Mouse (Mus musculus) gastrocnemius, postnatal 14 days (tissue): ENCODE data around the gene Pde2a. TPM values are rescaled to one million over a fixed set of nuclear protein-coding genes. Genes with fewer than 3 reads are reported as not detected.
A peak's percentile ranks its signal among the peaks of the same experiment; 100 is the strongest.

Source experiments
- DNase-seq: peaks from one replicate; pipeline ENCODE4 v3.0.0; 2021; ENCODE audit warnings: mixed read lengths
- intact Hi-C: fragments of 180-260 bp; cut with DNase I; formaldehyde crosslinking; loops from one replicate; pipeline ENCODE4 v1.15.1; 2025; ENCODE audit warnings: low total_unique reads
- long read RNA-seq, 2 experiments: library from polyadenylated mRNA; stranded (forward); transcript quantifications; one replicate each; pipeline ENCODE4 v2.0.0; 2021
- total RNA-seq, 2 experiments: library from RNA; stranded (reverse); gene quantifications; 2 replicates each; pipeline ENCODE4 v1.2.3; 2021

The Pde2a gene
- total RNA-seq = 10 to 100 TPM; 35.1 to 37.3 TPM
- long read RNA-seq, experiment 1, partial matches to known transcripts = 67 of 75 reads
- long read RNA-seq, experiment 1, other reads (novel, unspliced or antisense) = 8 of 75 reads
- long read RNA-seq, experiment 2, partial matches to known transcripts = 35 of 51 reads
- long read RNA-seq, experiment 2, other reads (novel, unspliced or antisense) = 16 of 51 reads

DNA sequence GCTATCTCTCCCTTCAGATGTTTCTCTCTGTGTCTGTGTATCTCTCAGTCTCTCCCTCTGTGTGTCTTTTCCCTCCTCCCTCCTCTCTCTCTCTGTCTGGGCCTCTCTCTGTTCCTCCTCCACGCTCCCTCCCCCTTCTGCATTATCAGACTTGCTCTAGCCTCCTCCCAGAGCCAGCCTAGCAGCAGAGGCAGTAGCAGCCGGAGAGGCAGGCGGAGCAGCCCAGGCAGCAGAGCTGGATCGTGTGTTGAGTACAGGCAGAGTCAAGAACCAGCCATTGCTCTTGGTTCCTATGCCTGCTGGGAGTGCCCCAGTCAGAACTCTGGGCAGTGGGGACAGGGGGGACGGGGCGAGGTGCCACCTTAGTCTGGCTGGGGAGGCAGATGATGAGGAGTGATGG, at the start of gene Pde2a:
Pde2a (plus strand) TSS at position 163 of the 400 bp plus-strand sequence.
- DNase-seq = no peak
- intact Hi-C loops = loop anchor here (10.0 kb wide), 1 partner anchor 193 kb away; no protein-coding TSS in a partner anchor

DNA sequence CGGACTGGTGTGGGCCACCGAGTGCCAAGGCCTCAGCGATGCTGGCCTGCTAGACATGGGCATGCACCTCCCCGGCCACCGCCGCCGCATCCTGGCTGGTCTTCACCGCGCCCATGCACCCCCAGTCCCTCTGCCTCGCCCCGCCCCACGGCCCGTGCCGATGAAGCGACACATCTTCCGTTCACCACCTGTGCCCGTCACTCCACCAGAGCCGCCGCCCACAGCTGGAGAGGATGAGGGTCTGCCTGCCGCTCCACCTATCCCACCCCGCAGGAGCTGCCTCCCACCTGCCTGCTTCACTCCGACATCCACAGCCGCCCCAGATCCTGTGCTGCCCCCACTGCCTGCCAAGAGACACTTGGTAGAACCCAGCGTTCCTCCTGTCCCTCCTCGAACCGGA, 48.4 kb upstream of the Pde2a start:
- DNase-seq = no peak

DNA sequence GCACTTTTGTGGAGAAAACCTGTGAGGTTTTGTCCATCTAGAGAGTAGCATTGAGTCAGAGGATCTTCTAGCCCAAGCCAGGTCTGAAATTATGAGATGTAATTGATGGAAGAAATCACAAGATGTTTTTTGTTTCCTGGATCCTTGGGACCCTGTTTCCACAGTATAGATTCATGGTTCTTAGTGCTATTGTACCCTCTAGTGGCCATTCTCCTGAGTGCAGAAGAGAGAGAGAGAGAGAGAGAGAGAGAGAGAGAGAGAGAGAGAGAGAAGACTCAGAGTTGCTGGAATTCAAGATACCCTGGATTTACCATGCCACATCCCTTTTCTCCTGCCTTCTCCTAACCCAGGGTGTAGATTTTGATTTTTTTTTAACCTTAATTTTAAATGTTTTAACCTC, 47.3 kb upstream of the Pde2a start:
- no peak for DNase-seq
- intact Hi-C loops = no loop called here

More for the DNA sequence above, 48.4 kb upstream of the Pde2a start:
- intact Hi-C loops = loop anchor here (2.0 kb wide), 1 partner anchor 60 kb away; no protein-coding TSS in a partner anchor

DNA sequence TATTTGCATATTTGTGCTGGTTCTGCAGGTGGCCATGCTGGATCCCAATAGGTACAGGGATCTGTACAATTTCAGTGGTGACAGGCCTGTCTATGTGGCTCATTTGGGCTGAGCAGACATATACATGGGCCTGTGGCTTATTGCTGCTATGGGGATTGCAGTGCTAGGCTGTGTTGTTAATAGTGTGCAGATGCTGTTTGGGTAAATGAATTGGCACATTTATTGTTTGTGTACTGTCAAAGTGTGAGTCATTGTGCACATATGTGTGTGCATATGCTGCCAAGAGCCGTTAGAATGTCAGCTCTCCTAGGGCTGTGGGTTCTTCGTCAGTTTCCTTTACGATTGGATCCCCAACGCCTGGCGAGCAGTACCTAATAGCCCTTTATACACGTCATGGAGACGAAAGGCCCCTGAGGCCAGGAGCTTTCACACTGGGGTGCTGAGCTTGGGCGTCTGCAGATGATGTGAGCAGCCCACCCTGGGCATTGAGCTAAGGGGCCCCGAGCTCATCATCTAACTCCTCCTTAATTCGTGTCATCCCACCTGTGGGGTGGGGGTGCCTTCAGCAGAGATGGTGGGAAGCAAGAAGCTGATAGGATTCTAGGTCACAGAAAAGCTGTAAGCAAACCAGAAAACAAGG, 44.7 kb upstream of the Pde2a start:
- intact Hi-C loops = no loop called here

DNA sequence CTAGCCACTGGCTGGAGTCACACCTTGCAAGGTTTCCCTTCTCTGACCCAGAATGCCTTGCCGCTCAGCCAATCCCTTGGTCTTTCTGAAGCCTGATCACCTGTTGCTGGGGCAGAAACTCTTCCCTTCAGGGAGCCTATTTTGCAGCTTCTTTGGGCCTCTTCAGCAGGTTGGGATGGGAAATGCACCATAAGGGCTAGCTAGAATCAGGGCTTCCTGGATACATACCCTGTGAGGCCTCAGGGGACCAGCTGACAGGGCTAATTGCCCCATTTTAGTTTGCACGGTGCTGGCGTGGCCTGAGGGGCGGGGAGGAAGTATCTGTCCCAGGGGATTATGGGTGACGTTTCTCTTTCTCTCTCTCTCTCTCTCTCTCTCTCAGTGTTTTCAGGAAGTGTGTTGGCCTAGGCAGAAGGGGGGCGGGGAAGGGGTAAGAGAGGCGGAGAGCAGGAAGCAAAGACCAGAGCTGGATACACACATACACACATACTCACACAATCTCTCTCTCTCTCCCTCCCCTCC, 43.7 kb upstream of the Pde2a start:
- intact Hi-C loops = no loop called here
- DNase-seq = peak; percentile 74

More for the DNA sequence above, 44.7 kb upstream of the Pde2a start:
- no peak for DNase-seq

DNA sequence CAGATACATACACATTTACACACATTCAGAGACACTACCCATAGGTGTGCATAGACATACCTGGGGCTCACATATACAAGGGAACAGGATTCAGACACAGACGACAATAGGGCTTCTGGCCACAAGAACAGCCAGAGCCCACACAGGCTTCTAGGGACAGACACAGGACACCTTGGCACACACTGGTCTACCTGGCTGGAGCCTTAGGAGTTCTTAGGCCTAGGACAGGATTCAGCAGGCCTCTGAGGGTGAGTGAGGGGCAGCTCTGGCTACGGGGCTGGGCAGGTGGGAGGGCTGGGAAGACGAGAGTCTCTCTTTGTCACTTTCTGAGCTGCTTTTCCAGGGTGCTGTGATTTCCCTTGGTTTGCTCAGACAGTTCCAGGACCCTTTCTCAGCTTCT, 43.2 kb upstream of the Pde2a start:
- intact Hi-C loops = no loop called here

DNA sequence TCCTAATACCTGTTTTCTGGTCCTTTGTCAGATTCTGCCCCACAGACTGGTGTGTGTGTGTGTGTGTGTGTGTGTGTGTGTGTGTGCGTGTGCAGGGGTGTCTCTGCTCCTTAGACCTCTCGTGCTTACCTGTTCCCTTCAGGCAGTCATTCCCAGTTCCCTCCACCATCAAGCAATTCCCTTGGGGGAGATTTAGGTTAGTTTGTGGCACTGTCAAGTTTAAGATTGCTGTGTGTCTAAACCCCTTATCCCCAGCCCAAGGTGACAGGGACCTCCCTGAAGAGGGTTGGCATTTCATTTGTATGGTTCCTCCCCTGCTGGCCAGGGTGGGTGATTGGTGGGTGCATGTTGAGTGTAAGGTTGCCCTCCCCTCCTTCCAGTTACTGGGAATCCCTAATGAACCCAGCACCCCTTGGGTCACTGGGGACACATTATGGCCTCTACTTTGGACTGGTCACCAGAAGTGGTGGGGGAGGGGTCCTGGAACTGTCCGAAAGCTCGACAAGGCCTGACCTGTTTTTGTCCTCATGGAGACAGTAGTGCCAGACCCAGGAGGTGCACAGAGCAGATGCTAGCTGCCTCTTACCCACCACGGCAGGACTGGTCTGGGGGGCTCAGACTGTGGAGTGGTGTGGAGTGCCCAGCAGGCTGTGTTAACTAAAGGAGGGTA, 42.6 kb upstream of the Pde2a start:
- DNase-seq = no peak
- intact Hi-C loops = no loop called here

More for the DNA sequence above, 43.2 kb upstream of the Pde2a start:
- DNase-seq = no peak

DNA sequence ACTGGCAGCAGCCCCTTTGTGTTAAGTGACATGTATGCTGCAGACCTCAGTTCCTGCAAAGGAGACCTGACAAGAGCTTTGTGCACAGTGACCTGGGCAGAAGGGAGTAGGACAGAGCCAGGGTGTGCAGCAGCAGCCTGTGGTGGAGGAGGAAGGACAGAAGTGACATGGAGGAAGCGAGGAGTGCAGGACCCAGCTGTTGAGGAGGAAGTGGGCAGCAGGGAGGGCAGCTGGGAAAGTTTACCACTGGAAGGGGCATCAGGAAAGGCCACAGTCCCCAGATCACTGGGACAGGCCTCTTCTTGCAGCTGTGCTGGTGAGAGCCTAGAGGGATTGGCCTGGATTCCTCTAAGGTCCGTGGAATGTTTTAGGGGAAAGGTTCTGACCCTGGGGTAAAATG, 41.8 kb upstream of the Pde2a start:
- no peak for DNase-seq
- intact Hi-C loops = loop anchor here (5.0 kb wide), 1 partner anchor 307 kb away; no protein-coding TSS in a partner anchor

DNA sequence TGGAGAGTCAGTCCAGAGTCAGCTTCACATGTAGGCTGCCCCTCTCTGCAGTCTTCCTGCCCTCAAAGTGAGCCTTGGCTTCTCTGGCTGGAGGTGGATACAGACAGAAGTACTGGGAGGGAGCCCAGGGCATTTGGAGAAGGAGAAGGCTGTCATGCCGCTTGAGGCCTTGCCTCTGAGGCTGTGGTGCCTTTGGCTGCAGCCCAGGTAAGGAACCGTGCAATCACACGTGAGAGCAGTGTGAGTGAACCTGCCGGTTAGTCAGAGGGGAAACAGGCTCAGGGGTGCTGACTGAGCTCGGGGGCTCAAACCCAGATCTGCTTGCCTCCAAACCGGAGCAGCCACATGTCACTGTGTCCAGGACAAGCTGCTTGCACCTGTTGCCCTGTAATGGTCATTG, 40.0 kb upstream of the Pde2a start:
- no peak for DNase-seq
- intact Hi-C loops = loop anchor here (5.0 kb wide), 1 partner anchor 309 kb away; no protein-coding TSS in a partner anchor

DNA sequence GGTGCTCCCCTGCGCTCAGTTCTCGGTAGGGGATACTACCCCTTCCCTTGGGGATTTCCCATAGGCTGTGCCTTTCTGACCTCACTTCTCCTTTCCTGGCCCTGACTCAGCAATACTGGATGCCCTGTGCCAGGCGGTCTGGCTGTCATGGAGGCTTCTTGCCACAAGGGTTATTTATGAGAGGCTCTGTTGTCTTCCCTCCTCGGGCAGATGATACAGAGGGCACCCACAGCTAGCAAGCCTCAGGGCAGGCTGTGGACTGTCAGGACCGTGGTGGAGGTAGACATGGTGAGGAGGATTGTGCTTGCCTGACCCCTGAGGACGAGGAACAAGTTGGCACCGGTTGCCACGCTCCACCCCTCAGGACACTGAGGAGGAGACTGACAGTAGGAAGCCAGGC, 39.1 kb upstream of the Pde2a start:
- peak; percentile 48 for DNase-seq
- intact Hi-C loops = loop anchor here (5.0 kb wide), 1 partner anchor 310 kb away; no protein-coding TSS in a partner anchor

DNA sequence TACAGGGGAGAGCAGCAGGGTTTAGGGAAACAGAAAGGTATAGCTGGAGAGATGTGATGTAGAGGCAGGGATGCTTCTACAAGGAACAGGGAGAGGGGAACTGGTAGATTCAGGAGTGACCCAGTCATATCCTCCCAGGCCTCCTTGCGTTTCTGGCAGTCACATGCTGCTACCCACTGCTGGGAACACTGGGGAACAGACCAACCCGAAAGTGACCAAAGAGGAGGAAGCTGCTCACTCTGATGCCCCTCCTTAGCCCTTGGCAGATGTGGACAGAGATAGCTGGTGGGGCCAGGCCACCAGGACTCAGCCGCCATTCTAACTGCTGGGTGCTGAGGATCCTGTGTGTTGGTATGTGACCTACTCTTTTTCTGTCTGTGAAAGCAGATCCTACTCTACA, 37.7 kb upstream of the Pde2a start:
- DNase-seq = no peak
- intact Hi-C loops = loop anchor here (5.0 kb wide), 1 partner anchor 311 kb away; no protein-coding TSS in a partner anchor

DNA sequence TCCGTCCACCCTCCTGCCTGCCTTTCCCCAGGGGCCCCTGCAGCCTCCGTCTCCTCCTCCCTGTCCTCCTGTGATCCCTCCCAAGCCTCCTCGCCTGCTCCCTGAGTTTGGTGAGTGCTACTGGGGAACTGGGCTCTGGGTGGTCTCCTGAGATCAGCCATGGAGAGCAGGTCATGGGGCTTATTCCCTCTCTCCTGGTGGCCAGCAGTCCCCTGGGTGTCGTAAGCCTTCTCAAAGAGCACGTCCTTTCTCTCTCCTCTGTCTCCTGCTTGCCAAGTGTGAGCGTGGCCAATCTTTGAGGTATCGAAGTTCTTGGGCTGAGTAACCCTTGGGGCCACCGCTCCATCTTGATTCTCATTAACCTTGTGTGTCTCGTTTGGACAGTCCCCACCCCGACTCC, 36.6 kb upstream of the Pde2a start:
- DNase-seq = no peak
- intact Hi-C loops = loop anchor here (5.0 kb wide), 1 partner anchor 313 kb away; no protein-coding TSS in a partner anchor

DNA sequence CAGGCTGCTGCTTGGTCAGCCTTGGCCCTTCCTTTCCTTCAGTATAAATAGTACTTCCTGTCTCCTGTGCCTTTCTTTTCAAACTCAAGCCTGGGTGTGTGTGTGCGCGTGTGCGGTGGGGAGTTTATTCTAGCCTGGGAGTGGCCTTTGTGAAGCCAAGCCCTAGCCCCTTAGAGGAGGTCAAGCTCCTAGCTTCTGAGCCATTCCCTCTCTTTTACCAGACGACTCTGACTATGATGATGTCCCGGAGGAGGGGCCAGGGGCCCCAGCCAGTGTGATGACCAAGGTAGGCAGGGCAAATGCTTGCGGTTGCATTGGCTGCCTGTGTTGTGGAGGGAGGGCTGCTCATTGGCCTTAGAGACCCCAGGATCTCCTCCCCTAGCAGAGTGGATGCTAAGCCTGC, 36.2 kb upstream of the Pde2a start:
- DNase-seq = peak; percentile 52
- intact Hi-C loops = no loop called here

DNA sequence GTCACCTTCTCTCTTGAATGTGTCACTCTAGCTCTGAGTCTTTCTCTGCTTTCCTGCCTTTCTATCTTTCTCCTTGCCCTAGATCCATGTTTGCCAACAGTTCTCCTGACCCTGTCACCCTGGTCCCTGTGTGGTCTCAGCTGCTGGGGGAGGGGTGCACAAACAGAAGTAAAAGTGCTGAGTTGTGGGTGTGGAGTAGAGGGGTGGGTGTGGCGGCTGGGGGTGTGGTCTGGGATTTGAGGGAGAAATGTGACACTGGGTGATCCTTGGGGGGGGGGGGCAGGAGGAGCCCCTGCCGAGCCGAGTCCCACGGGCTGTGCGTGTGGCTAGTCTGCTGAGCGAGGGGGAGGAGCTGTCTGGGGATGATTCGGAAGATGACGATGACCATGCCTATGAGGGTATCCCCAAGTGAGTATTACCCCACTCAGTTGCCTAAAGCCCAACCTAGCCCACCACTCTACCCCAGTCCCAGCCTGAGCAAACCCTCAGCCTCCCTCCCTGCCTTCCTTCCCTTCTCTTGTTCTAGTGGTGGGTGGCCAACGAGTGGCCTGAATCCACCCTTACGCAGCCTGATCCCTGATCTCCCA, 35.5 kb upstream of the Pde2a start:
- DNase-seq = no peak
- intact Hi-C loops = no loop called here

DNA sequence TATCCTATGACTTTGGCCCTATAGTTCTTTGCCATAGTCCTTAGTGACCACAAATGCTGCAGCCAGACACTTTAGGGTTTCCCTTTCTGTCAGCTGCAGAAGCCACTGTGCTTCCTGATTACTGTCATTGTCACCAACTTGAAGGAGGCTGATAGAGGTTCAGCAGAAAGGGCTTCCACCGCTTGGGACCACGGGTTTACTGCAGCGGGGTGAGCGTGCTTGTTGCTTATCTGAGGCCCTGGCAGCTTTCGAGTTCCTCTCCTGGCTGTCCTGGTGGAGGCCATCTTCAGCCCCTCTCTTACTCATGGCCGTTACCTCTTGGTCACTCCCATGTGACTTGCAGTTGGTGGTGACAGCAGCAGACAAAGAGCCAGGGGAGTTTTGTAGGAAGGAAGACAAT, 32.2 kb upstream of the Pde2a start:
- intact Hi-C loops = no loop called here
- DNase-seq = no peak

DNA sequence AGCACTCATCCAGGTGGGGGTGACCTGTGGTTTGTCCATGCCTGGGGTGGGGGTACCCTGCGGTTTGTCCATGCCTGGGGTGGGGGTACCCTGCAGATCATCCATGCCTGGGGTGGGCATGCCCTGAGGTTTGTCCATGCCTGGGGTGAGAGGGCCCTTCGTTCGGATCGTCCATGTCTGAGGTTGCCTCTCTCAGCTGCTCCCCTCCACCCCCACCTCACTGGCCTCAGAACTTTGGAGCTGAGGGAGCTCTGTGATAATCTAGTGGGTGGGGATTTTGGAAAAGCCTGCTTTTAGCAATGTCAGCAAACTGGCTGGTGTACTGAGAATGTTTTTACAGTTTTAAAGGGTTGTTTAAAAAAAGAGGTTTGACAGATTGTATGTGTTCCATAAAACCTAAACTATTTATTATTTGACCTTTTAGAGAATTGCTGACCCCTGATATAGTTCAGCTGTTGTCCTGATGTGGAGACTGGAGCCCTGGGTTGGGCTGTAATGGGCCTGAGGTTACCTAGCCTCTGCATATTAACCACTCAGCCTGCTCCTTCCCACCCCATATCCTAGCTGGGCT, 29.5 kb upstream of the Pde2a start:
- DNase-seq = no peak
- intact Hi-C loops = no loop called here

DNA sequence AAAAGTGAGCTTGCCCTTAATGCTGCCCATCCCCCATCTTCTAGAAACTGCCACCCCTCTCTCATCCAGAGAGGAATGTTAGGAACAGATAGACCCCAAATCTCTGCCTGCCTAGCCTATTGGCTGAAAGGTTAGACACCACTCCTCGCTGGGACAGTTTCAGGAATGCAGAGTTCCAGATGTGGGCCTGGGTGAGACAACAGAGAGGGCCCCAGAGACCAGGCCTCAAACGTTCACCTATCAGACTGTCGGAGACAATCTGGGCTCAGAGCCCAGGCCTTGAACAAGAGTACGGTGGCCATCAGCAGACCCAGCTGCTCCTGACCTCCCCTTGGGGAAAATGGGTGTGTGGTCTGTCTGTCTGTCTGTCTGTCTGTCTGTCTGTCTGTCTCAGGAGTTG, 28.5 kb upstream of the Pde2a start:
- no peak for DNase-seq
- intact Hi-C loops = no loop called here

DNA sequence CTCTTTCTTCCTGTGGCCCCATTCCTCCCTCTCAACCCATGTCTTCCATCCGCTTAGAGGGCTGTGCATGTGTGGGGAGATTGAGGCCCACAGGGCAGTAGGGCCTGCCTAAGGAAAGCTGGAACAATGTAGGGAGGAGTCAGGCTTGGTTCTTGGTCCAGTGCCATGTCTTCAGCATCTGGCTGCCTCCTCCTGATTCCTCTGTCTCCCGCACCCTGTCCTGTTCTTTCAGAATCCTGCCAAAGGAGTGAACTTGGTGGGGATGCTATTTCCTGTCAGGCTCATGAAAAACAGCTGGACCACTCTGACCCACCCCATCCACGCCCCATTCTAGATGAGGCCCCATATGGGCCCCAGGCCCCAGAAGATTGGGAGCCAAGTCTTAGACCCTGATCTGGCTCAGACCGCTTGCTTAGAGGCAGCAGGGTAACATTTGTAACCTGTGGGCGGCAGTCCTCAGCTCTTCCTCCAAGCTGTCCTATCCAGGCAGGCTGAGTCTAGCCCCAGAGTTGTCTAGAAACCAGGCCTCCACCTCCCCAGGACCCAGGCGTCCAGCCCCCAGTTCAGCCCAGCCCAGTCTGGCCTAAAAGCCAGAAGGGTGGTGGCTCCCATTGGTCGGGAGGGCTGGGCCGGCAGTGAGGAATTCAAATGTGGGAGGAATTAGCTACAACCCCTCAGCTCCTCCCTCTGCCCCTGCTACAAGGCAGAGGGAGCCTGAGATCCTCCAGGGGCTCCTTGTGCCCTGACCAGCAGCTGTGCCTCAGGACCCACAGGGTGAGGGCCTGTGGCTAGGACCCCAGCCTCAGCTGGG, 27.6 kb upstream of the Pde2a start:
- DNase-seq = peak; percentile 85
- intact Hi-C loops = no loop called here

DNA sequence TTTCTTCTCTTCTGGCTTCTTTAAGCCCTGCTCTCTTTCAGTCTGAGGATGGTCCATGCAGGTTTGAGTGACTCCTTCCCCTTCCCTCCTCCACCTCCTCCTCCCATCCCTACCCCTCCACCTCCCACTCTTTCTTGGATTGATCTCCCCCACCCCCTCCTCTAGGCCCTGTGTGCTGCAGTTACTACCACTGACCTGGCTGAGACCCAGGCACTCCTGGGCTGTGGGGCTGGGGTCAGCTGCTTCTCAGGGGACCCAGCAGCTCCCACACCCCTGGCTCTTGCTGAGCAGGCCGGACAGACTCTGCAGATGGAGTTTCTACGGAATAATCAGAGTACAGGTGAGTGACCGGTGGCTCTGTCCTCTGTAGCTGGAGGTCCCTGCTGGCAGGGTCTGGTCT, 26.9 kb upstream of the Pde2a start:
- DNase-seq = no peak
- intact Hi-C loops = no loop called here
